Mouse (Mus musculus) heart, adult 8-10 months (tissue): ENCODE data around the gene Gm10642. TPM values are rescaled to one million over a fixed set of nuclear protein-coding genes. Genes with fewer than 3 reads are reported as not detected.

Experiments used
- DNase-seq: peaks from one replicate; pipeline ENCODE4 v3.0.0; 2022; ENCODE audit warnings: low spot score
- total RNA-seq, 4 experiments: library from RNA; stranded (reverse); gene quantifications; 2 replicates each; pipeline ENCODE4 v1.2.4; 2022

Gm10642 gene
- under 1 TPM in 3 of 4 experiments, not detected in 1; 0.27 to 0.62 (median 0.38) TPM for total RNA-seq

DNA sequence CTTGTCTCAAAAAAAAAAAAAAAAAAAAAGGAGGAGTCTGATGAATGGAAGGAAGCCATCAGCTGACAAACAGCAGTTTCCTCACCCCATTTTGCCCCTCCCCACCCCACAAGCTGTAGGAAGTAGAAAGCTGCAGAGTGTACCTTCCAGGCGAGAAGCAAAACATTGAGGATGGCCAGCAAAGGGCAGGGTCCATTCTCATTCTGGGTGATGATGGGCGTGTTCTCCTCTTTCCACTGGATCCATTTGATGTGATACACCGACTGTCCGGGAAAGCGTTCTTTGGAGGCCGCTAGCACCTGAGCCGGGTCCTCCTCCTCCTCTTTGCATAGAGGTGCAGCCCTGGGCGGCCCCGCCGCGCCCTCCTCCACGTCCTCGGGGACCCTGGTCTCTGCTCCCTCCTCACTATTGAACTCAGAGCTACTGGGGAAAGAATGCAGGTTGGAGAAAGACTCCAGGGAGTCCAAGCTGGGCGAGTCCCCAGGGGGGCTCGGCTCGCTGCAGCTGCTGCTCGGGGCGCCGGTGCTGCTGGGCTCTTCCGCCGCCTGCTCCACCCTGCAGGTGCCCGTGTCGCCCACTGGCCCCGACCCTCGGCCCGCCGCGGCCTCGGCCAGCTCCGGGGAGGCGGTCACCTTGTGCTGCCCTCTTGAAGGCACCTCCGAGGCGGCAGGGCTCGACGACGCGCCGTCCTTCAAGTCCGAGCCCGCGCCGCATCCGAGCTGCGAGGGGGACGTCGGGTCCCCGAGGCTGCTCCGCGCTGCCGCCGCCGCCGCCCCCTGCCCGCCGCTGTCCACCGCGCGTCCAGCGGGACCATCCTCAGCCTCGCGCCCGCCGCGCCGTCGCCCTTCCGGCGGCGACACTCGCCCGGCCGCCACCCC, at the start of gene Gm10642:
Gm10642 (plus strand) TSS at position 122 of the 878 bp plus-strand sequence.
- peak; percentile 74 for DNase-seq

DNA sequence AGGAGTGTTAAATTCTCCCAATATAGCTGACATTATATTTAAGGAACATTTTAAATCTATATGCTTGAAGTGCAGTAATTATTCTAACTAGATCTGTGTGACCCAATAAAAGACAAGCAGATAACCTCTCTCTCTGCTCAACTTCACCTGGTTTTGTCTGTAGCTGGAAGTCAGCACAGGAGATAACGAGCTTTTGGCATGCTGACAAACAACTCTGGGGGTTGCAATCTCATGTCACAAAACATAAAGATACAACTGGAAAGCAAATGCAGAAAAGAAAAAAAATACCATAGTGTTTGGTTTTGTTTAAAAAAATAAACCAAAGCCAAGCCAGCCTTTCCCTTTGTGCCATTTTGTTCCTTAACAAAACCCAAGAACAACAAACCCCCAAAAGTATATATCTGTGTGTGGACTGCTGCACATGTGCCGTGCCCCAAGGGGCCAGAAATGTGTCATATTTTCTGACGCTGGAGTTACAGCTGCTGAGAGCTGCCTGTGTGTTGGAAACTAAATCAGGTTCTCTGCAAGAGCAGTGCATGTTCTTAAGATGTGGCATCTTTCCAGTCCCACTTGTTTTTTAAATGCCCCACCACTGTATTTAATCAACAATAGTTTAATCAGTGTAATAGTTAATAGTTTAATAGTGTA, 44.9 kb upstream of the Gm10642 start:
- DNase-seq = no peak

- no peak for DNase-seq
Observed at GRCm38 (mm10) chr9:70629711-70630110, 26.3 kb upstream of the Gm10642 start.

- no peak for DNase-seq
Observed at GRCm38 (mm10) chr9:70631665-70632064, 24.4 kb upstream of the Gm10642 start.

- DNase-seq = no peak
Observed at GRCm38 (mm10) chr9:70636748-70637147, 19.3 kb upstream of the Gm10642 start.

DNA sequence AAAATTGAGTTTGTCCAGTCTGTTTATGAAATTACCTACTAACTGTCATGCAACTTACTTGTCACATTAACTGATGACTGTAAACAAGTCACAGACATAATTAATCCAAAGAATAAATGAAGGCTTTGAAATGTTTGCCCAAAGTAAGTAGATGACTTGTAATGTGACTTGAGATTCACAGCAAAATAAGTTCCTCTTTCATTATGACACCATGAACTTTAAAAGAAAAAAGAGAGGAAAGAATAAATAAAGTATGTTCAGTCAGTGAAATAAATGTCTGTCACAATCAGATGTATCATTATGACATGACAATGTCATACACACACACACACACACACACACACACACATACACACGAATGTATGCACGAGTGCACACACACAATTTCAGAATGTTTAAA, 5.8 kb upstream of the Gm10642 start:
- no peak for DNase-seq

GRCm38 (mm10) chr9:70650994-70651393, 5.1 kb upstream of the Gm10642 start:
- DNase-seq = no peak

DNA sequence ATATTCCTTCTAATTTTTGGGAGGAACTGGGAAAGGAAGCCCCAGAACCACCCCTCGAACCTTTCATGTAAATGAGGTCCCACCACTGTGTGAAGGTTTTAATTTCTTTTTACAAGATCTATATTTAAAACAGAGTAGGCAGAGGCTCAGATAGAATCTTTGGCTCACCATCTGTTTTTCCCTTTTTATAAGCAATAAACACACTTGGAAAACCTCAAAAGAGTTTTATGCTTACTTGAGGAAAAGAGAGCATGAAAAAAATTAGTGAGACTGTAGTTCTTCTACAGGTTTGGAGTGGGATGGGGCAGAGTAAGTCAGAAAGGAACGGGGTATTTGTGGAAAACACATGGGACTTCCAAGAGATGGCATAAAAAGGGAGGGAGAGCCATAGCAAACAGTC, 3.8 kb upstream of the Gm10642 start:
- DNase-seq = no peak

DNA sequence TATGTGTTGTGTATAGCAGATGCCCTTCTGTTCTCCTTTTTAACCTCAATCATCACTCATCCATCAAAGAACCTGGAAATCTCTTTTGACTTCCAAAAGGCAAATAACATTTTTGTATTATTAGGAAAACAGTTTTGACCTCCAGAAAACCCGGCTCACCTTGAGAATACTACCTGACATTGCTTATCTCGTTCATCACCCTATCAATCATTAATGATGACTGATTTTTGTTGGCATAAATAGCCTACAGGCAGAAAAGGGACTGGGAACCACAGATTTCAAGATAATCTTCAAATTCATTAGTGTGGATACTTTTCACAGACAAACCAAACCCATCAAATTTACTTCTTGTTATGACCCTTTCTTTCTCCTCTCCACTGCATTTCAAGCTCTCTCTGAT, 2.2 kb upstream of the Gm10642 start:
- no peak for DNase-seq

- DNase-seq = no peak
Observed at GRCm38 (mm10) chr9:70654496-70654895, 1.6 kb upstream of the Gm10642 start.

GRCm38 (mm10) chr9:70655764-70656129, 304 bp upstream of the Gm10642 start:
- no peak for DNase-seq

DNA sequence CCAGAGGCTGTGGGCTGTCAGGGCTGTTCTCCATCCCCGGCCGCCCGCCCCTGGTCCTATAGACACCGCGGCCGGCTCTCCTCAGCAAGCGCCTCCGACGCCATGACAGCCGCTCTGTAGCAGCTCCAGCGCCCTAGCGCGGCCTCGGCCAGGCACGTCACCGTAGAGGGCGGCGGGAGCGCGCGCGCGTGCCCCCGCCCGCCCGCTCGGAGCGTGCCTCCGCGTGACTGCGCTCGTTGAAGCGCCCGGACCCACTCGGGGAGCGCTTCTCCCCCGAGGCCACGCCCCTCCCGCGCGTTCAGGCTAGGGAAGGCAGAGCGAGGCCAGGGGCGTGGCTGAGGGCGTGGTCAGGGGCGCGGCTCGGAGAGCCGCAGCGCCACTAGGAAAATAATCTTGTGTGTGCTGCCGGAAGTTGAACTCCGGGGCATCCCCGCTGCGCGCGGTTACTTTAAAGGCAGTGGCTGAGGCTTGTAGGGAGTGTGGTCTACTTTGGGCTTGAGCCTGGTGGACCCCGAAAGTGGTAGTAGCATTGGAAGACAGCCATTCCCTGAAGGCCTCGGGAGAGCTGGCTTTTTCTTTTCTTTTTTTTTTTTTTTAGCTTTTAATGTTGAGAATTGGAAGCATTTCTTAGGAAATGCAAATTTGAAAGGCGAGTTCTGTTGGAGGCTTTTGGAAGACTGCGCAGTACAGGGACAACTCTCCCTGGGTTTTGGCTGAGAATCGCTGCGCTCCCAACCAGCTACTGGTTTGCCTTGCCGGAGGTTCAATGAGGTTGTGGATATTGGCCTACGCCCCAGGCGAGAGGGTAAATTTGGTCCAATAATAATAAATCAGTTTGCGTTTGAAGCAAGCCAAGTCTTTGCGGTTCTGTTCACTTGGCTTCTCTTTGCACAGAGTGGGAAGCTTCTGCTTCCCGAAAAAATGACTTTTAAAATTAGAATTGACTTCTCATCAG, 1.2 kb downstream of the Gm10642 start, which contains the start of gene Mindy2:
Mindy2 (minus strand) TSS at position 162 of the 955 bp plus-strand sequence.
- DNase-seq = peak; percentile 94

DNA sequence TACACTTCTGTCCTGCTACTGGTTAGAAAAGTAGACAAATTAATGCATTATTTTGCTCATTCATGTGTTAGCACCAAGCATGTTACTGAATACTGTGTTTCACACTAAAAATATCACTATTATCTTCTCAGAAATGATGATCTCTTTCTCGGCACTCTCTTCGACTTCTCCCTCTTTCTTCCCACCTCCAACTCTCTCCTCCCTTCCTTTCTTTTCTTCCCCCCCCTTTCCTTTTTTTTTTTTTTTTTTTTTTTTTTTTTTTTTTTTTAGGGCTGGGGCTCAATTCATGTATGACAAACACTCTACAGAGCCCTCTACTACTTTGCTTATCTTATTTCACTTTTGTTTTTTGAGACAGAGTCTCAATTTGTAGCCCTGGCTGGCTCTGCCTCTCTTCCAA, 2.2 kb downstream of the Gm10642 start:
- DNase-seq = no peak

- no peak for DNase-seq
Observed at GRCm38 (mm10) chr9:70664847-70665246, 8.8 kb downstream of the Gm10642 start.

DNA sequence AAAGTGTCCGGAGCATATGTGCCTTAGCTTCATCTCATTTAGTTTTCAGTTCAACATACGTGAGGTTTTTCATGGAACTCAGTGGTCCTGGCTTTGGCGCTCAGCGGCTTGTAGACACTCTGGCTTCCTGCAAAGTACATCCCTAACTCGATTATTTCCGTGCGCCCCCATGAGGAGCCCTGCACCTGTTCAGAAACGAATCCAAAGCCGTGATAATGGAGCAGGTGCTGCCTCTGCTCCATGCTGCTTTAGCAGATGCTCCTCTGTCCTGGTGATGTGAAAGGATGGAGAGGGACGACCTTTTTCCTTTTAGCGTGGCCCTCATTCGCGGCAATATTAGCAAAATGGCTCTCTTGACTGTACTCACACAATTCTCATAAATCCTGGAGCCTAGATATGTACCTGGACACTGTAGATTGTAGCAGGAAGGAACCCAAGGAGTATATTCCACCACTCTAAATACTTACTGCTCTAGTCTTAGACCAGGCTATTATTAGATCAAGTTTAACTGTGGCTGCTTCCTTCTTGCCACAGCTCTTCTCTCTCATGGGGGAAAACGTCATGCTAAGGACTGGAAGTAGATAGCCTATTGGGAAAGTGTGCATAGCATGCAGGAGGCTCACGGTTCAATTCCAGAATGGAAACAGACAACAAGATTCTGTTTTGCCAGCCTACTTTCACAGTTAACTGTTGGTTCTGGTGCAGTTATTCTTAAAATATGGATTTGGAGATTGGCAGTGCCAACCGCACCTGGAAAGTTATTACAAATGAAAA, 9.5 kb downstream of the Gm10642 start:
- no peak for DNase-seq

- DNase-seq = no peak
Observed at GRCm38 (mm10) chr9:70666811-70667210, 10.8 kb downstream of the Gm10642 start.

- no peak for DNase-seq
Observed at GRCm38 (mm10) chr9:70668048-70668447, 12.0 kb downstream of the Gm10642 start.

DNA sequence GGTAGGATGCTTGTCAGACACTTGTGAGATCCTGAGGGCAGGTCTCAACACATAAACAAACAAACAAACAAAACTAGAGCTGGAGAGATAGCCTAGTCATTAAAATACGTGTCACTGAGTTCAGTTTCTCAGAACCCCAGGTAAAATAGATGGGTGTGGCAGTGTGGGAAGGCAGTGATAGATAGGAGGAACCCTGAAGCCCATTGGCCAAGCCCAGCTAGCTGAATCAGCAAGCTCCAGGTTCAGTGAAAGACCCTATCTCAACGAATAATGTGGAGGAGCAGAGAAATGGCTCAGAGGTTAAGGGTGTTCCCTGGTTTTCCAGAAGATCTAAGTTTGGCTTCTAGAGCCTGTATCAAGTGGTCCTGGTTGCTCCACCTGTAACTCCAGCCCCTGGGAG, 13.1 kb downstream of the Gm10642 start:
- DNase-seq = no peak

GRCm38 (mm10) chr9:70670381-70670780, 14.3 kb downstream of the Gm10642 start:
- DNase-seq = no peak

GRCm38 (mm10) chr9:70671278-70671677, 15.2 kb downstream of the Gm10642 start:
- no peak for DNase-seq
